ENCODE assay signal across 27 mouse cellular contexts in genomic region chr16:74216879-74217415, GRCm38 (mm10).
DNase-seq lines count a peak whose midpoint lies in the region; ATAC-seq lines count a peak whose summit lies in the region.
"Had no signal": no experiment of that assay in that cellular context is flagged by ENCODE, and none has a peak within 500 bp of the region (broad histone marks: within the 10 kb centered on the region; RNA-seq: fewer than 3 reads in every experiment).

No protein-coding gene starts in this region.

- no peaks in the 10 kb centered on the region for H3K4me1 ChIP-seq in kidney, embryonic 14.5 days (ENCODE audit: control insufficient read depth, insufficient read depth, low read length)
- no peaks in the 10 kb centered on the region for H3K4me1 ChIP-seq in limb, embryonic 11.5 days (ENCODE audit: control insufficient read depth, insufficient read depth, low read length)
- peaks cover 21% of the 10 kb centered on the region for H3K4me1 ChIP-seq in limb, embryonic 10.5 days
- H3K4me1 ChIP-seq in neural tube, embryonic 12.5 days: no peaks in the 10 kb centered on the region
- H3K4me1 ChIP-seq: forebrain, embryonic 13.5 days; liver, embryonic 15.5 days; lung, embryonic 15.5 days had no signal

- WGBS in kidney, embryonic 14.5 days: 30% methylated on average over 1 of the region's 1 CpGs
- 0% methylated on average over 1 of the region's 1 CpGs for WGBS in limb, embryonic 11.5 days
- WGBS in limb, embryonic 10.5 days: 13% methylated on average over 1 of the region's 1 CpGs
- 17% methylated on average over 1 of the region's 1 CpGs for WGBS in neural tube, embryonic 12.5 days

- no peaks in the 10 kb centered on the region for H3K9me3 ChIP-seq in kidney, embryonic 14.5 days (ENCODE audit: control insufficient read depth, low read length)
- H3K9me3 ChIP-seq in limb, embryonic 11.5 days (ENCODE audit: control insufficient read depth, low read length): no peaks in the 10 kb centered on the region
- no peaks in the 10 kb centered on the region for H3K9me3 ChIP-seq in limb, embryonic 10.5 days (replicated peaks)
- no peaks in the 10 kb centered on the region for H3K9me3 ChIP-seq in neural tube, embryonic 12.5 days
- H3K9me3 ChIP-seq: forebrain, embryonic 13.5 days; liver, embryonic 15.5 days; lung, embryonic 15.5 days had no signal

- no peak overlapping the region for H3K4me3 ChIP-seq in kidney, embryonic 14.5 days (ENCODE audit: low read length)
- H3K4me3 ChIP-seq in limb, embryonic 11.5 days (ENCODE audit: low read depth, low read length): no peak overlapping the region
- H3K4me3 ChIP-seq in limb, embryonic 10.5 days: no peak overlapping the region
- no peak overlapping the region for H3K4me3 ChIP-seq in neural tube, embryonic 12.5 days
- H3K4me3 ChIP-seq: forebrain, embryonic 13.5 days; left cerebral cortex, adult 2 months; liver, embryonic 15.5 days; lung, embryonic 15.5 days; myocyte had no signal

- H3K4me2 ChIP-seq in kidney, embryonic 14.5 days (replicated peaks; ENCODE audit: low read depth, low read length): no peak overlapping the region
- no peak overlapping the region for H3K4me2 ChIP-seq in limb, embryonic 11.5 days (ENCODE audit: low read depth, severe bottlenecking)
- no peak overlapping the region for H3K4me2 ChIP-seq in neural tube, embryonic 12.5 days (replicated peaks)
- H3K4me2 ChIP-seq: forebrain, embryonic 13.5 days; heart, embryonic 11.5 days; liver, embryonic 15.5 days; lung, embryonic 15.5 days had no signal

- no peak overlapping the region for H3K9ac ChIP-seq in kidney, embryonic 14.5 days (ENCODE audit: low read depth, low read length)
- no peak overlapping the region for H3K9ac ChIP-seq in limb, embryonic 11.5 days (ENCODE audit: low read length)
- no peak overlapping the region for H3K9ac ChIP-seq in neural tube, embryonic 12.5 days
- H3K9ac ChIP-seq: forebrain, embryonic 13.5 days; liver, embryonic 15.5 days; lung, embryonic 15.5 days had no signal

- no peaks in the 10 kb centered on the region for H3K36me3 ChIP-seq in kidney, embryonic 14.5 days (ENCODE audit: control insufficient read depth, insufficient read depth, low read length)
- no peaks in the 10 kb centered on the region for H3K36me3 ChIP-seq in limb, embryonic 11.5 days (ENCODE audit: control insufficient read depth, insufficient read depth, low read length)
- H3K36me3 ChIP-seq in limb, embryonic 10.5 days: no peaks in the 10 kb centered on the region
- no peaks in the 10 kb centered on the region for H3K36me3 ChIP-seq in neural tube, embryonic 12.5 days
- H3K36me3 ChIP-seq: liver, embryonic 15.5 days; lung, embryonic 15.5 days had no signal

- ATAC-seq in kidney, embryonic 14.5 days (ENCODE audit: low FRiP score, low TSS enrichment): peak; percentile 69
- ATAC-seq in limb, embryonic 11.5 days (ENCODE audit: insufficient number of reproducible peaks, low FRiP score, low TSS enrichment, low read depth): no peak
- peak; percentile 71; the same call in 1 of the 2 replicates for ATAC-seq in neural tube, embryonic 12.5 days (ENCODE audit: low FRiP score, low read depth)
- ATAC-seq in frontal cortex, adult (ENCODE audit: low TSS enrichment): no peak
- ATAC-seq in megakaryocyte, adult 5-6 weeks (ENCODE audit: poor library complexity, severe bottlenecking): no peak
- ATAC-seq: forebrain, embryonic 13.5 days; inflammation-experienced regulatory T-cells, adult 6 months; midbrain, embryonic 16.5 days had no signal

- H3K27ac ChIP-seq in kidney, embryonic 14.5 days (ENCODE audit: low read depth, low read length): no peak overlapping the region
- no peak overlapping the region; the same call in 1 of the 2 replicates for H3K27ac ChIP-seq in limb, embryonic 11.5 days (replicated peaks; ENCODE audit: low read depth, low read length)
- H3K27ac ChIP-seq in limb, embryonic 10.5 days: no peak overlapping the region
- no peak overlapping the region for H3K27ac ChIP-seq in neural tube, embryonic 12.5 days
- H3K27ac ChIP-seq: forebrain, embryonic 13.5 days; left cerebral cortex, adult 2 months; liver, embryonic 15.5 days; lung, embryonic 15.5 days had no signal

- DNase-seq in kidney, adult 9 months: no peak
- DNase-seq in limb, embryonic 11.5 days (ENCODE audit: low spot score): peak; percentile 38
- no peak for DNase-seq in limb, embryonic 10.5 days (ENCODE audit: low spot score)
- peak; percentile 29 for DNase-seq in embryo, embryonic 11.5 days (ENCODE audit: low read depth, low spot score)
- DNase-seq: adrenal gland, postnatal 25 days; cerebellum, adult 9-10 months; gastrocnemius, postnatal 14 days; heart, adult 11 months; kidney, postnatal 25 days; layer of hippocampus, adult 9-11 months; liver; lung, postnatal 36 days; right cerebral cortex, postnatal 4 days; thymus, adult 18-20 months; thymus, postnatal 36 days had no signal

- H3K27me3 ChIP-seq in kidney, embryonic 14.5 days (ENCODE audit: control insufficient read depth, insufficient read depth, low read length): no peaks in the 10 kb centered on the region
- H3K27me3 ChIP-seq in limb, embryonic 11.5 days (ENCODE audit: control insufficient read depth, insufficient read depth, low read length): no peaks in the 10 kb centered on the region
- H3K27me3 ChIP-seq in limb, embryonic 10.5 days (ENCODE audit: low read depth, poor library complexity, severe bottlenecking): no peaks in the 10 kb centered on the region
- H3K27me3 ChIP-seq in neural tube, embryonic 12.5 days (replicated peaks): no peaks in the 10 kb centered on the region
- H3K27me3 ChIP-seq: forebrain, embryonic 13.5 days; liver, embryonic 15.5 days; lung, embryonic 15.5 days had no signal

Comparison
In these comparisons a context has a peak if more than half of its experiments do, and no peak if none do; other contexts are left out.
1. DNase-seq: peak in limb, embryonic 11.5 days (single experiment) and embryo, embryonic 11.5 days (single experiment); none in kidney, adult 9 months (single experiment) and limb, embryonic 10.5 days (single experiment).
2. ATAC-seq: peak in kidney, embryonic 14.5 days (single experiment) and neural tube, embryonic 12.5 days (single experiment); none in limb, embryonic 11.5 days (single experiment), frontal cortex, adult (single experiment) and megakaryocyte, adult 5-6 weeks (single experiment).